Mouse (Mus musculus) embryo, embryonic 11.5 days (tissue): ENCODE measurements around the gene Stip1.
"Not testable (repeated sequence)": the region's sequence is repeated elsewhere in the genome, so short reads cannot be mapped to it uniquely, and the experiment has no call there.

Experiments used
- DNase-seq: peaks from one replicate; pipeline ENCODE4 v3.0.0-alpha.2; 2012; ENCODE audit warnings: low read depth, low spot score

The Stip1 gene

GRCm38 (mm10) chr19:7014481-7015135 lies 25.2 kb downstream of the Stip1 start:
- DNase-seq: no peak

- no peak for DNase-seq
Observed at GRCm38 (mm10) chr19:7013984-7014383, 25.8 kb downstream of the Stip1 start.

GRCm38 (mm10) chr19:7012426-7012825 lies 27.3 kb downstream of the Stip1 start:
- DNase-seq: no peak

- DNase-seq: no peak
Observed at GRCm38 (mm10) chr19:7006892-7007593, 32.7 kb downstream of the Stip1 start.

- no peak for DNase-seq
Observed at GRCm38 (mm10) chr19:6999360-7000063, 40.3 kb downstream of the Stip1 start.

- no peak for DNase-seq
Observed at GRCm38 (mm10) chr19:6997721-6998290, 42.0 kb downstream of the Stip1 start.

- peak; percentile 80 for DNase-seq
Observed at GRCm38 (mm10) chr19:6996006-6996405, 43.8 kb downstream of the Stip1 start, which contains the start of the genes Nudt22 and Trpt1. Gene Nudt22, minus strand, starts transcription at chr19:6996117. Gene Trpt1, plus strand, starts transcription at chr19:6996131.

GRCm38 (mm10) chr19:6995255-6995991 lies 44.3 kb downstream of the Stip1 start:
- no peak for DNase-seq

- DNase-seq: no peak
Observed at GRCm38 (mm10) chr19:6994489-6994888, 45.3 kb downstream of the Stip1 start.

- no peak for DNase-seq
Observed at GRCm38 (mm10) chr19:6994002-6994401, 45.8 kb downstream of the Stip1 start.

GRCm38 (mm10) chr19:6993011-6993770 lies 46.6 kb downstream of the Stip1 start:
- no peak for DNase-seq

- peak; percentile 93 for DNase-seq
Observed at GRCm38 (mm10) chr19:6992011-6992858, 47.5 kb downstream of the Stip1 start, which contains the start of gene Dnajc4. Gene Dnajc4, minus strand, starts transcription at chr19:6992572.

- DNase-seq: not testable (repeated sequence)
Observed at GRCm38 (mm10) chr19:6991166-6991565, 48.6 kb downstream of the Stip1 start.

GRCm38 (mm10) chr19:6990712-6991111 lies 49.1 kb downstream of the Stip1 start:
- DNase-seq: no peak

- no peak for DNase-seq
Observed at GRCm38 (mm10) chr19:6989251-6989650, 50.5 kb downstream of the Stip1 start.

- no peak for DNase-seq
Observed at GRCm38 (mm10) chr19:6987904-6988285, 51.9 kb downstream of the Stip1 start.

- no peak for DNase-seq
Observed at GRCm38 (mm10) chr19:6987061-6987903, 52.5 kb downstream of the Stip1 start, which contains the start of gene Vegfb. Gene Vegfb, minus strand, starts transcription at chr19:6987651.

GRCm38 (mm10) chr19:6985951-6986708 lies 53.6 kb downstream of the Stip1 start:
- DNase-seq: no peak
